Mouse (Mus musculus): ENCODE data around the gene Sprr2j-ps. TPM values are rescaled to one million over a fixed set of nuclear protein-coding genes. Genes with fewer than 3 reads are reported as not detected.

Gene Sprr2j-ps
- polyA plus RNA-seq (2012; rRNA removed; ENCODE audit: low replicate concordance) = not detected in 2 replicates

DNA sequence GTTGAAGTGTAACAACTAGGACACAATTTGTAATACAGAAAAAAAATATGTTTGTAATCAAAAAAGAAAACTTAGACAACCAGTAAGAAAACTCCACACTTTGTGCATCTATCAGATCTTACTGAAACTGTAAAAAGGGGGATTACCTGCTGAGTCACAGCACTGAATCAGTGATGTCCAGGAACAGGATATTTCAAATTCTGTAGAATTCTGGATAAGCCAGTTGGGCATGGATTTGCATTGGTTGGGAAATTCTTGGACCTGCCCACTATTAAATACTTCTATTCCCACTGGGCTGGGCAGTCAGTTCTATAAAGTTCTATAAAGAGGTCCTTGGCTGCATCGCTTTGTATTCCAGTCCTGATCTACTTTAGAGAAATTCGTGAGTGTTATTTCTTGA lies at the start of gene Sprr2j-ps:
Sprr2j-ps (plus strand) TSS at position 301 of the 400 bp plus-strand sequence.

DNA sequence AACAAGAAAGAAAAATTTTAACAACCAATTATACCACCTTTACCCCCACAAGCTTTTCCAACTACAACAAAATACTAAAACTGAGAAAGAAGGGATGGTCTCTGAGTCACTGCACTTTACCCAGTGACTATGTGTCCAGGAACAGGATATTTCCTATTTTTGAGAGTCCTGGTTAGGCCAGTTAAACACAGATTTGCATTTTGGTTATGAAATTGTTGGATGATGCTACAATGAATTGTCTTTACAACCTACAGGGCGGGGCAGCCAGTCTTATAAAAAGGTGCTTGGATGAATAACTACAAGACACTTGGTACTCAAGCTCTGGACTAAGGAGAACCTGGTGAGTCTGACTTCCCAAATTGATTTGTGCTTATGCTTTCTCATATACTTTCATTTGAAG lies 32.5 kb upstream of the Sprr2j-ps start, which contains the start of gene Sprr2h:
Sprr2h (plus strand) TSS at position 301 of the 400 bp plus-strand sequence.

GRCm38 (mm10) chr3:92407691-92408090 lies 10.2 kb upstream of the Sprr2j-ps start, which contains the start of gene Sprr2i:
Sprr2i (plus strand) TSS chr3:92407991.

GRCm38 (mm10) chr3:92429323-92429722 lies 11.4 kb downstream of the Sprr2j-ps start, which contains the start of gene Gm9774:
Gm9774 (minus strand) TSS chr3:92429423.

GRCm38 (mm10) chr3:92432282-92432681 lies 14.4 kb downstream of the Sprr2j-ps start, which contains the start of gene Sprr2k:
Sprr2k (plus strand) TSS chr3:92432582.

DNA sequence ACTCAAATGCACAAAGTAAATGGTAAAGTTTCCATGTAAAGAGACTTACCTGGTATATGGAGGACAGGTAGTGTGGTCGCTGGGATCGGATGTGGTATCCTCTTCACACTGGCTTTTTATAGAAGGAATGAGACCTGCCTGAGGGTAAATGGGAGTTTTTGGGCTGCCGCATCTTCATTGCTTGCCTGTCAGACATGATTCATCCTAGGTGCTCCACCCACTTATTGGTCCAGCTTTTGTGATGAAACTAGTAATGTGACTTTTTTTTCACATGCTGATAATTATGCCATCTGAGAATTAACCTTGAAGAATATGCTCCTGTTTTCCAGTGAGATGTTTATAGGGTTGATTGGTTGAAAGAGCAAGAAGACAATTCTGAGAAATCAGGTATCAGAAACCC lies 20.8 kb downstream of the Sprr2j-ps start, which contains the start of gene Sprr1b:
Sprr1b (minus strand) TSS at position 101 of the 400 bp plus-strand sequence.

GRCm38 (mm10) chr3:92458620-92459019 lies 40.7 kb downstream of the Sprr2j-ps start, which contains the start of gene Sprr3:
Sprr3 (minus strand) TSS chr3:92458720.

Other genes starting within 250 kb of the Sprr2j-ps start
- gene Sprr2a1, start 202.3 kb upstream of the Sprr2j-ps start, polyA plus RNA-seq (2012; rRNA removed; ENCODE audit: low replicate concordance) = 0.62 TPM in 1 of 2 replicates, not detected in the other
- 6.5 and 104 TPM in 2 replicates for gene Sprr2a2, start 202.2 kb upstream of the Sprr2j-ps start, polyA plus RNA-seq (2012; rRNA removed; ENCODE audit: low replicate concordance)
- 0.27 and 7.1 TPM in 2 replicates for gene Sprr2a3, start 132.7 kb upstream of the Sprr2j-ps start, polyA plus RNA-seq (2012; rRNA removed; ENCODE audit: low replicate concordance)
- gene Sprr2b, start 101.5 kb upstream of the Sprr2j-ps start, polyA plus RNA-seq (2012; rRNA removed; ENCODE audit: low replicate concordance) = 1.1 TPM in 1 of 2 replicates, not detected in the other
- 0.63 TPM in 1 of 2 replicates, not detected in the other for gene Sprr2d, start 78.9 kb upstream of the Sprr2j-ps start, polyA plus RNA-seq (2012; rRNA removed; ENCODE audit: low replicate concordance)
- 0.60 TPM in 1 of 2 replicates, not detected in the other for gene Sprr2e, start 65.9 kb upstream of the Sprr2j-ps start, polyA plus RNA-seq (2012; rRNA removed; ENCODE audit: low replicate concordance)
- gene Sprr2f, start 52.9 kb upstream of the Sprr2j-ps start, polyA plus RNA-seq (2012; rRNA removed; ENCODE audit: low replicate concordance) = 2.5 and 478 TPM in 2 replicates
- not detected in 2 replicates for gene Sprr2h, start 32.4 kb upstream of the Sprr2j-ps start, polyA plus RNA-seq (2012; rRNA removed; ENCODE audit: low replicate concordance)
- not detected in 2 replicates for gene Sprr2i, start 10.1 kb upstream of the Sprr2j-ps start, polyA plus RNA-seq (2012; rRNA removed; ENCODE audit: low replicate concordance)
- gene Gm9774, start 11.3 kb downstream of the Sprr2j-ps start, polyA plus RNA-seq (2012; rRNA removed; ENCODE audit: low replicate concordance) = 9.2 and 13.3 TPM in 2 replicates
- gene Sprr2k, start 14.5 kb downstream of the Sprr2j-ps start, polyA plus RNA-seq (2012; rRNA removed; ENCODE audit: low replicate concordance) = not detected in 2 replicates
- gene Sprr1b, start 20.7 kb downstream of the Sprr2j-ps start, polyA plus RNA-seq (2012; rRNA removed; ENCODE audit: low replicate concordance) = not detected in 2 replicates
- 0.09 TPM in 1 of 2 replicates, not detected in the other for gene Sprr3, start 40.6 kb downstream of the Sprr2j-ps start, polyA plus RNA-seq (2012; rRNA removed; ENCODE audit: low replicate concordance)
- gene Sprr1a, start 67.8 kb downstream of the Sprr2j-ps start, polyA plus RNA-seq (2012; rRNA removed; ENCODE audit: low replicate concordance) = 0.37 and 22.2 TPM in 2 replicates
- not detected in 2 replicates for gene Sprr4, start 82.4 kb downstream of the Sprr2j-ps start, polyA plus RNA-seq (2012; rRNA removed; ENCODE audit: low replicate concordance)
- gene 2310046K23Rik, start 116.4 kb downstream of the Sprr2j-ps start, polyA plus RNA-seq (2012; rRNA removed; ENCODE audit: low replicate concordance) = not detected in 2 replicates
- 0.31 TPM in 1 of 2 replicates, not detected in the other for gene Ivl, start 155.7 kb downstream of the Sprr2j-ps start, polyA plus RNA-seq (2012; rRNA removed; ENCODE audit: low replicate concordance)
- gene Smcp, start 170.9 kb downstream of the Sprr2j-ps start, polyA plus RNA-seq (2012; rRNA removed; ENCODE audit: low replicate concordance) = not detected in 2 replicates
- gene 2210017I01Rik, start 189.4 kb downstream of the Sprr2j-ps start, polyA plus RNA-seq (2012; rRNA removed; ENCODE audit: low replicate concordance) = not detected in 2 replicates
- gene Lce6a, start 203.6 kb downstream of the Sprr2j-ps start, polyA plus RNA-seq (2012; rRNA removed; ENCODE audit: low replicate concordance) = not detected in 2 replicates
- gene Lce1a1, start 230.2 kb downstream of the Sprr2j-ps start, polyA plus RNA-seq (2012; rRNA removed; ENCODE audit: low replicate concordance) = not detected in 2 replicates
- gene Lce1b, start 238.8 kb downstream of the Sprr2j-ps start, polyA plus RNA-seq (2012; rRNA removed; ENCODE audit: low replicate concordance) = not detected in 2 replicates

Data from subcutaneous adipose tissue, adult 2 months (tissue).